Mouse (Mus musculus) CH12.LX (cell line): Measurements from ENCODE around the gene Armcx4. TPM values are rescaled to one million over a fixed set of nuclear protein-coding genes. Genes with fewer than 3 reads are reported as not detected.

ENCODE experiments used
- DNase-seq: peaks from one replicate; pipeline ENCODE4 v3.0.0-alpha.2; 2013; ENCODE audit errors: extremely low read depth
- H3K27ac ChIP-seq: 2 replicates; pipeline ENCODE4 v1.5.1; 2012; ENCODE audit warnings: low read depth, mild to moderate bottlenecking, control low read depth, moderate library complexity; ENCODE audit not compliant: insufficient read depth
- H3K27me3 ChIP-seq: replicated peaks from 2 replicates; pipeline ENCODE3; 2012; ENCODE audit warnings: inconsistent platforms
- H3K36me3 ChIP-seq, 2 experiments: replicated peaks in 1 of 2; 2 replicates each; pipeline versions ENCODE3 to v1.6.1; 2012; ENCODE audit warnings: inconsistent platforms in 1 of 2, low read length in 1 of 2, mild to moderate bottlenecking in 1 of 2, mixed read lengths in 1 of 2, moderate library complexity in 1 of 2; ENCODE audit not compliant: control insufficient read depth in 1 of 2, insufficient read depth in 1 of 2
- H3K4me1 ChIP-seq, 2 experiments: 2 replicates each; pipeline ENCODE4 v1.6.1; 2012; ENCODE audit warnings: inconsistent platforms in 1 of 2, moderate library complexity in 1 of 2; ENCODE audit not compliant: insufficient read depth in 2 of 2, control insufficient read depth in 1 of 2
- H3K4me2 ChIP-seq: 2 replicates; pipeline ENCODE4 v1.6.1; 2012; ENCODE audit warnings: low read depth, mild to moderate bottlenecking, control low read depth; ENCODE audit not compliant: poor library complexity, insufficient read depth, severe bottlenecking
- H3K4me3 ChIP-seq, 3 experiments: fragments of 150-350 bp in 1 of 3; sonication (generic) in 1 of 3; replicated peaks in 1 of 3; 2 replicates each; pipeline versions ENCODE3 to v1.5.1; 2011 to 2012; ENCODE audit warnings: low read depth in 2 of 3, low read length in 2 of 3, mild to moderate bottlenecking in 2 of 3, moderate library complexity in 2 of 3, control low read depth in 1 of 3, improper control_type of control experiment in 1 of 3, inconsistent platforms in 1 of 3, mixed read lengths in 1 of 3; ENCODE audit not compliant: poor library complexity in 1 of 3
- H3K79me2 ChIP-seq: replicated peaks from 2 replicates; pipeline ENCODE4 v1.6.1; 2012; ENCODE audit warnings: mild to moderate bottlenecking, moderate library complexity; ENCODE audit not compliant: control insufficient read depth, poor library complexity, insufficient read depth, severe bottlenecking; ENCODE audit errors: extremely low read depth
- H3K9ac ChIP-seq: 2 replicates; pipeline ENCODE4 v1.6.1; 2012; ENCODE audit warnings: low read depth, mild to moderate bottlenecking, control low read depth, moderate library complexity; ENCODE audit not compliant: insufficient read depth
- H3K9me3 ChIP-seq: replicated peaks from 2 replicates; pipeline ENCODE3; 2012; ENCODE audit warnings: low read length, inconsistent platforms, mixed read lengths
- BHLHE40 ChIP-seq: IDR thresholded peaks from 2 replicates; pipeline ENCODE4 v1.6.1; 2011; ENCODE audit warnings: mild to moderate bottlenecking, low read depth, low read length, improper control_type of control experiment
- E2F4 ChIP-seq: IDR thresholded peaks from 2 replicates; pipeline ENCODE4 v1.6.1; 2011; ENCODE audit warnings: low read depth, low read length, improper control_type of control experiment; ENCODE audit not compliant: insufficient replicate concordance
- IRF4 ChIP-seq: IDR thresholded peaks from 2 replicates; pipeline ENCODE4 v1.6.1; 2014; ENCODE audit warnings: low read depth, mild to moderate bottlenecking, inconsistent platforms, low read length, improper control_type of control experiment
- JUN ChIP-seq: IDR thresholded peaks from 2 replicates; pipeline ENCODE4 v1.6.1; 2011; ENCODE audit warnings: low read depth, mild to moderate bottlenecking, low read length, improper control_type of control experiment, moderate library complexity; ENCODE audit not compliant: insufficient read depth
- JUND ChIP-seq: conservative IDR thresholded peaks from 2 replicates; pipeline ENCODE4 v1.6.1; 2011; ENCODE audit warnings: low read depth, low read length, improper control_type of control experiment
- KAT2A ChIP-seq: IDR thresholded peaks from 2 replicates; pipeline ENCODE4 v1.6.1; 2012; ENCODE audit warnings: low read length, improper control_type of control experiment, inconsistent platforms; ENCODE audit not compliant: insufficient replicate concordance
- MAZ ChIP-seq: IDR thresholded peaks from 2 replicates; pipeline ENCODE4 v1.6.1; 2012; ENCODE audit warnings: low read depth, mild to moderate bottlenecking, inconsistent platforms, low read length, improper control_type of control experiment, moderate library complexity
- MXI1 ChIP-seq: IDR thresholded peaks from 2 replicates; pipeline ENCODE4 v1.6.1; 2011; ENCODE audit warnings: mild to moderate bottlenecking, low read depth, low read length, improper control_type of control experiment
- MYC ChIP-seq: IDR thresholded peaks from 2 replicates; pipeline ENCODE4 v1.6.1; 2011; ENCODE audit warnings: low read depth, mild to moderate bottlenecking, improper control_type of control experiment, low read length
- NELFE ChIP-seq: IDR thresholded peaks from 2 replicates; pipeline ENCODE4 v1.6.1; 2011; ENCODE audit warnings: low read depth, low read length, improper control_type of control experiment
- NRF1 ChIP-seq: IDR thresholded peaks from 2 replicates; pipeline ENCODE4 v1.6.1; 2014; ENCODE audit warnings: low read depth, mild to moderate bottlenecking, inconsistent platforms, low read length, improper control_type of control experiment, moderate library complexity
- RAD21 ChIP-seq: IDR thresholded peaks from 2 replicates; pipeline ENCODE4 v1.6.1; 2011; ENCODE audit warnings: low read depth, mild to moderate bottlenecking, low read length, improper control_type of control experiment, moderate library complexity
- SIN3A ChIP-seq: IDR thresholded peaks from 2 replicates; pipeline ENCODE4 v1.6.1; 2012; ENCODE audit warnings: low read length, improper control_type of control experiment, inconsistent platforms
- USF2 ChIP-seq: conservative IDR thresholded peaks from 2 replicates; pipeline ENCODE4 v1.6.1; 2011; ENCODE audit warnings: low read depth, low read length, improper control_type of control experiment
- ZC3H11A ChIP-seq: IDR thresholded peaks from 2 replicates; pipeline ENCODE4 v1.6.1; 2012; ENCODE audit warnings: low read depth, mild to moderate bottlenecking, inconsistent platforms, low read length, improper control_type of control experiment
- ZKSCAN1 ChIP-seq: IDR thresholded peaks from 2 replicates; pipeline ENCODE4 v1.6.1; 2012; ENCODE audit warnings: low read depth, inconsistent platforms, low read length, improper control_type of control experiment, borderline replicate concordance
- ZMIZ1 ChIP-seq: IDR thresholded peaks from 2 replicates; pipeline ENCODE4 v1.6.1; 2012; ENCODE audit warnings: low read depth, mild to moderate bottlenecking, inconsistent platforms, low read length, improper control_type of control experiment
- dilution Hi-C: fragments of 300-500 bp; cut with MboI; formaldehyde crosslinking; loops from 2 replicates; pipeline ENCODE4 v1.14.3; 2020; ENCODE audit warnings: low sequenced_read_pairs; ENCODE audit not compliant: extremely low pct_unique_long_range_greater_than_20kb, extremely low pct_ligation_motif_present
- in situ Hi-C: fragments of 300-500 bp; cut with MboI; formaldehyde crosslinking; loops from 3 replicates; pipeline ENCODE4 v1.14.3; 2019; ENCODE audit warnings: low sequenced_read_pairs, low pct_ligation_motif_present, low pct_unique_long_range_greater_than_20kb, mixed read lengths
- polyA plus RNA-seq: library from polyadenylated mRNA; unstranded; fragments of >175 nt; gene quantifications from 2 replicates; pipeline ENCODE4 v1.2.1, GENCODE M21; 2012; ENCODE audit warnings: low read depth; ENCODE audit not compliant: insufficient read length
- total RNA-seq, 2 experiments: library from RNA; depleted of rRNA; stranded (reverse); fragments of 300-350 nt in 1 of 2; fragments of >200 nt in 1 of 2; gene quantifications; 2 replicates each; pipeline ENCODE4 v1.2.3; 2012 to 2014

Gene Armcx4
- total and polyA plus RNA-seq, 3 experiments, result 0.03 to 3.4 (median 0.19) TPM

DNA sequence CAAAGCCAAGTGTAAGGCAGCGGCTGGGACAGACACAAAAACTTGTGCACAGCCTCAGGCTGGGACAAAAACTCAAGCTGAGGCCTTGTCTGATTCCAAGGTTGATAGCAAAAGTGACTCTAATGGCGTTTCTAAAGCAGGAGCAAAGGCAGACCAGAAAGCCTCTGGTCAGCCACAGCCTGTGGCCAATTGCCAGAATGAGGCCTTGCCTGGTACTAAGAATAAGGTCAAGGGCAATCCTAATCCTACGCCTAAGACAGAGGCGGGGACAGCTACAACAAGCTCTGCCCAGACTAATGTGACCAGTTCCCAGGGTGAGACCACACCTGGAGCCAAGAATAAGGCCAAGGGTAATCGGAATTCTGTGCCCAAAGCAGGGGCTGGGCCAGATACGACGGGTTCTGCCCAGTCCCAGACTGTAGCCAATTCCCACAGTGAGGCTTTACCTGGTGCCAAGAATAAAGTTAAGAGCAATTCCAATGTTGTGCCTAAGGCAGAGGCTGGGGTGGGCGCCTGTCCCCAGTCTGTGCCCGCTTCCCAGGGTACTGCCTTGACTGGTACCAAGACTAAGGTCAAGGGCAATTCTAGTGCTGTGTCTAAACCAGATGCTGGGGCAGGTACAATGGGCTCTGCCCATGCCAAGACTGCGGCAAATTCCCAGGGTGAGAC lies 4.7 kb downstream of the Armcx4 start:
- Histone ChIP-seq H3K27me3 (no peaks in the 10 kb centered on the region), H3K9me3 (no peaks in the 10 kb centered on the region), H3K79me2 (no peaks in the 10 kb centered on the region), H3K4me1 (no peaks in the 10 kb centered on the region; a peak in 1 of 4 replicates), H3K9ac (no peak overlapping the region), H3K4me2 (no peak overlapping the region), H3K4me3 (no peak overlapping the region), H3K27ac (no peak overlapping the region), H3K36me3 (peaks cover 0 to 9% of the 10 kb centered on the region in 2 experiments)
- dilution Hi-C loops, result no loop called here
- no peak for DNase-seq
- in situ Hi-C loops, result no loop called here
- no peak for TF ChIP-seq JUND
- TF ChIP-seq MXI1, result no peak

DNA sequence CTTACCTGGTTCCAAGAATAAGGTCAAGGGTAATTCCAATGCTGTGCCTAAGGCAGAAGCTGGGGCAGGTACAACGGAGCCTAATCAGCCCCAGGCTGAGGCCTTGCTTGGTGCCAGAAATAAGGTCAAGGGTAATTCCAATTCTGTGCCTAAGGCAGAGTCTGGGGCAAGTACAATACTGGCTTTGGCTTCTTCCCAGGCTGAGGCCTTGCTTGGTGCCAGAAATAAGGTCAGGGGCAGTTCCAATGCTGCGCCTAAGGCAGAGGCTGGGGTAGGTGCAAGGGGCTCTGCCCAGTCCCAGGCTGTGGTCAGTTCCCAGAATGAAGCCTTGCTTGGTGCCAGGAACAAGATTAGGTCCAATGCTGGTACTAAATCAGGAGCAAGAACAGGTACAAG lies 5.2 kb downstream of the Armcx4 start:
- Histone ChIP-seq H3K4me3 (no peak overlapping the region), H3K36me3 (peaks cover 0 to 9% of the 10 kb centered on the region in 2 experiments), H3K9ac (no peak overlapping the region), H3K9me3 (no peaks in the 10 kb centered on the region), H3K27ac (no peak overlapping the region), H3K4me2 (no peak overlapping the region), H3K27me3 (no peaks in the 10 kb centered on the region), H3K79me2 (no peaks in the 10 kb centered on the region), H3K4me1 (no peaks in the 10 kb centered on the region; a peak in 1 of 4 replicates)
- DNase-seq, result no peak
- dilution Hi-C loops, result no loop called here
- TF ChIP-seq JUN (no peak), RAD21 (no peak), ZMIZ1 (no peak), JUND (no peak), KAT2A (no peak), IRF4 (no peak), USF2 (no peak), NRF1 (no peak), BHLHE40 (no peak), NELFE (no peak), E2F4 (no peak), MAZ (no peak), SIN3A (no peak), ZKSCAN1 (no peak), MYC (no peak), ZC3H11A (no peak)
- in situ Hi-C loops, result no loop called here
